Mouse (Mus musculus) thymus, adult 2 months (tissue): ENCODE measurements around the gene Fbxl16.
A peak's percentile ranks its signal among the peaks of the same experiment; 100 is the strongest.

Experiments used
- CTCF ChIP-seq: fragments of 200-500 bp; IDR thresholded peaks from 2 replicates; pipeline ENCODE4 v1.5.1; 2012; ENCODE audit warnings: mild to moderate bottlenecking, control low read depth, low read length, moderate library complexity, borderline replicate concordance; ENCODE audit not compliant: control insufficient read depth, poor library complexity, insufficient read depth; ENCODE audit errors: extremely low read depth
- POLR2A ChIP-seq: fragments of 200-500 bp; IDR thresholded peaks from 2 replicates; pipeline ENCODE4 v1.6.1; 2012; ENCODE audit warnings: mild to moderate bottlenecking, low read length, control low read depth, moderate library complexity; ENCODE audit not compliant: control insufficient read depth, poor library complexity, insufficient read depth; ENCODE audit errors: extremely low read depth

DNA sequence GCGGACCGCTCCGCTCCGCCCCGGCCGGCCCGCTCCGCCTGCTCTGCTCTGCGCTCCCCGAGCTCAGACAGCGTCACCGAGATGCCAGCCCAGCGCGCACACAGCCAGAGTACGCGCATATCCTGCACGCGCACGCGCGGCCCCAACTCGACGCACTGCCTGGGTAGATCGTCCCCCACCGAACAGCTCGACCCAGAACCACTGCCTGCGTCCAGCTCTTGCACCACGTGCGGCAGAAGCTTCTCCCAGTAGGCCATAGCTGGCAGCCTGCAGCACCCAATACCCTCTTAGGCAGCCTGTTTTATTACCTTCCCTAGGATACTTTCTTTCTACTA lies 28.2 kb downstream of the Fbxl16 start, which contains the start of gene Rhbdl1:
- TF ChIP-seq POLR2A (no peak), CTCF (peak; percentile 18; the same call in 1 of the 2 replicates)
